Mouse (Mus musculus): ENCODE measurements at regions not wholly inside any gene's neighbourhood (a gene's known extent, or its start where the extent isn't known, plus 50 kb on each side); places are given as distances from the start of the nearest gene placed in this dataset.

DNA sequence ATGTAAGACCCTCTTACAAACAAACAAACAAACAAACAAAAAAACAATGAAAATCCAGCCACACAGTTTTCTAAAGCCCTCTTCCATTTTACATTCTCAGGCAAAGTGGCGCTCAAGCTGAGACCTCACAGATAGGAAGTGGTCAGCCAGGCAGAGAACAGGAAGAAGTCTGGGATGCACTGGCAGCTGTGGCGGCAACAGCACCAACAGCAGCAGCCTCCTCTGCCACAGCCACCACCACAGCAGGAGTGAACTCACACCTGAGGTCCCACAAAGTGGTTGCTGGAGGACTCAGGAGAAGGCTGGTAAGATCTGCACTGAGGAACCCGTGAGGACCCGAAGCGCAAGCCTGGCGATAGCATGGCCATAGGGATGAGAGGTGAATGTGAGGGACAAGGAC lies 156.3 kb downstream of the Grm4 start:
- no peak for DNase-seq (ENCODE audit: low spot score in 2 of 2)

DNA sequence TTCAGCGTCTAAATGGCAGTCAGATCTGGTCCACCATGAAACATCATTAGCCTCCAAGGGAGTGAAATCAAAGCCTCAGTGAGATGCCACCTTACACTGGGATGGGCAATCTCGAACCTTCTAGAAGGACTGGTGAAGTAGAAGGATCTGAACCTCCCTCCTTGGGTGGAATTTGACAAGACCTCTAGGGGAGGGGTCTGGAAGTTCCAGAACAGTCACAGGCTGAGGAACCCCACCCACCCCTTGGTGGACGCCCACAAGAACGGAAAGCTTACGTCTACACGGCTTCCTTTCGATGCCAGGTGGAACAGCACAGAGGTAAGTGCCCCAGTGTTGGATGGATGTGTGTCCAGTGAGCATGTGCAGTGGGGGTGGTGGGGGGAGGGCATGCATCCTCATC lies 156.9 kb downstream of the Grm4 start:
- no peak for DNase-seq (ENCODE audit: low spot score in 2 of 2)

DNA sequence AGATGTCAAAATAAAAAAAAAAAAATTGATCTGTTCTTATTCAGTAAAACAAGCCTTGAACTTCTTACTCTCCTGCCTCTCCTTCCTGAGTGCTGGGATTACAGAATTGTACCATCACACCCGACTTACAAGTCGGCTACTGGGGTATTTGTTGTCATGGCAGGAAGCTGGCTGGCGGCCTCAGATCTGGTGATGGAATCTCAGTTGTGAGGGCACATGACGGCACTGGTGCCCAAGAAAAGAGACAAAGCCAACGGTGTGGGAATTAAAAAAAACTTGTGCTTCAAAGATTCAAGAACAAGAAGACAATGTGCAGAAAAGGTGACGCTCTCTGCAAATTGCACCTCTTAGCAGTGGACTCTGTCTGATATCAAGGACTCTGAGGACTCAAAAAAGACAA lies 157.3 kb downstream of the Grm4 start:
- DNase-seq (ENCODE audit: low spot score in 2 of 2): no peak

DNA sequence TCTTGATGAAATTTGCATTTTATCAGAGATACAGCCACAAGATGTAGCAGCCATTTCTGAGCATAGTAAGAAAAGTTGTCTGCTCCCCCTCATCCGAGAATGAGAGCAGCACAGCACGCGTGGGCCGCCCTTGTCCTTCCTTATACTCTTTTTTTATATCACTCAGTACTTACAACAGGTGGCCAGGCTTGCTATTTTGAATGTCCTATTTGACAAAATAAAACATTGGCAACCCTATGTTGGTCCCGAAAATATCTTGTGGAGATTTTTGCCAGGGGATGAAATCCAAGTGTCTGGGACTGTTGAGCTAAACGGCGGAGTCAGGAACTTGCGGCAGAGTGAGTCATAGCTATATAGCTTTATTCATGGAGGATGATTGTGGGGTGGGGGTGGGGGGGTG lies 158.0 kb upstream of the Lemd2 start:
- no peak for DNase-seq (ENCODE audit: low spot score in 2 of 2)

DNA sequence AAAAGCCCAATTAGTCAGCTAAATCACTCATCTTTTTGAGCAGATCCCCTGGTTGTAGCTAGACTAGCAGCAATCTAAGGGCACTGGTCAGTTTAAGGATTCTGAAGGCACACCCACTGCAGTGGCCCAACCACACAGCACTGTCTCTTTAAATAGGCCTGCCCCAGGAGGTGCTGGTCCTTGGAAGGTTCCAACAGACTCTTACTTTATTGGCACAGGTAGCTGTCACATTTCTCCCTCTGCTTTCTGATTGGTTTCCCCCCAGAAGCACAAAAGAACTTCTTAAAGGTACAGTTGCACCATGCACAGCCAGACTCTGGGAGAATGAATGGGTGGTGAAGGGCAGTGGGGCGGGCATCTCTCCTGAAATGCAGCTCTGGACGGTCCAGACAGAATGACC lies 157.1 kb upstream of the Lemd2 start:
- no peak for DNase-seq (ENCODE audit: low spot score in 2 of 2)

DNA sequence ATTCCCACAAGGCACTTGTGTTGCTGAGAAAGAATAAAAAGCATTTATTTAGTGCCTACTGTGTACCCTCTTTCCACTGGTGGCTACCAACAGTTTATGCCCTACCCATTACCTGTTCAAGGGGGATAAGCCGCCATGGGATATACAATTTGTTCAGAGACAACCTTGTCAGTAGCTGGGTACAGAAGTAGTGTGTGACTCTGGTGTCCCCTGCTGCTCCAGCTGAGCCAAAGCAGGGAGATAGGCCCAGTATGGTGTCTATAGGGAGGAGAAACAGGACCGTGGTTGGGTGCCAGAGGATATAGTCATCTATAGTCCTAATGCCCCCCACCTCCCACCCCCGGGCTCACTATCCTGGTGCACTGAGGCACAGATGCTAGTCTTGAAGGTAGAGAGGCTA lies 152.6 kb upstream of the Lemd2 start:
- no peak for DNase-seq (ENCODE audit: low spot score in 2 of 2)

DNA sequence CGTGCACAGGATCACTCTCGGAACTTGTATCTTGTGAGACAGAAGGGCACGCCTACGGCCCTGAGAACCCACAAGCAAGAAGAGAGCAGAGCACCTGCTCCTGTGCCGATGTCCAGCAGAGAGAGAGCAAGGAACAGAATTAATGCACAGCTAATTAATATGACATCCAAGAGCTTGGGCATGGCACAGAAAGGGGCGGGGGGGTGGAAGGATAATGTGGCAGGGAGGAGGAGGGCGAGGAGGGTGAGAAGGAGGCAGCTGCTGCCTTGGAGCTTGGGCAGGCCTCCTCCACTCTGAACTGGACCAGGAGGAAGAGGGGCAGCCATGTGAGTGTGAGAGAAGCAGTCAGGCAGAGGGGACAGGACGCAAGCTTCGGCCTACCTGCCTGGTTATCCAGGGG lies 151.4 kb upstream of the Lemd2 start:
- DNase-seq (ENCODE audit: low spot score in 2 of 2): no peak

DNA sequence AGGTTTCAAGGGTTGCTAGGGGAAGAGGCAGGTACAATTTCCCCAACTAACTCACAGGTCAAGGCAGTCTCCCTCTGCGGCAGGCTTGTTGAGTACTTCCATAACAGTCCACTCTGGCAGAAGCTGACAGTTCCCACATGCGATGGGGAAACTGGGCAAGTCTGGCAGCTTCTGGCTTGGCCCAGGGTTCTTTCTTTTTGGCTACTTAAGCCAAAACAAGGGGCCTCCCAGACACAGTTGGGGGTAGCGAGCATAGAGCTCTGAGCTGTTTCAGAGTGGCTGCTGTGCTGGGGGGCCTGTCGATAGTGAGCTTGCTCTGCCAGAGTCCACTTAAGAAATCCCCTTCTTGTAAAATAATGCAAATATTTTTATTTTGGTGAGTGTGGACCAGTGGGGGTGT lies 150.8 kb upstream of the Lemd2 start:
- no peak for DNase-seq (ENCODE audit: low spot score in 2 of 2)

DNA sequence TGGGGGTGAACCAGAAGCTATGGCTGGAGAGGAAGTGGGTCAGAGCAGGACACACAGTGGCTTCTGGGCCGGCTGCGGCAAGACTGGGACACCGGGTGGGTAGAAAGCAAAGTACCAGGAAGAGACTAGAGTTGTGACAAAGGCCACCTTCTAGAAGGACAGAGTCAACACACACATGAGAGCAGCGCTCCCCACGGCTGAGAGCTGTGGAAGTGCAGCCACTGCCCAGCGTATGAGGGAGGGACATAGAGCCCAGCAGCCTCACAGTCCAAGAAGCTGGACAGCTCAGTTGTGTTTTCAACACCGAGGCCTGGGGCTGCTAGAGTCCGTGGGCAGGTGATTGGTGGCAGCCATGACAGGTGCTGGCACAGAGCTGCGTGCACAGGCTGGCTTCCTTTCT lies 145.6 kb upstream of the Lemd2 start:
- no peak for DNase-seq (ENCODE audit: low spot score in 2 of 2)

DNA sequence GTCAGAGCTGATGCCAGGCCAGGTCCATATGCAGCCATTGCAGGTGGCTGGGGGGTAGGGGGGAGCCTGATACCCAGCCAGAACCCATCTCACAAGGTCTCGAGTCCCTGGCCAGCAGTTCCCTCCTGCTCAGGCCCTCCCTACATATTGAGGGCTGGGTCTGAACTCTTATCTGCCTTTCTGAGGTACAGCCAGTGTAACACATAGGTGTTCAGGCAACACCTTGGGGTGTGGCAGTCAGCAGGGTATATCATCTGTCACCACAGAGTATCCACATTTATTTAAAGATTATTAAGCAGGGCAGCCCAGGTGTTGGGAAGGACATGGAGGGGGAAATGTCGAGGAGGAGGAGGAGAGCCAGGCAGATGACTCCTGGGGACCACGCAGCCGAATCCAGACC lies 145.2 kb upstream of the Lemd2 start:
- no peak for DNase-seq (ENCODE audit: low spot score in 2 of 2)

DNA sequence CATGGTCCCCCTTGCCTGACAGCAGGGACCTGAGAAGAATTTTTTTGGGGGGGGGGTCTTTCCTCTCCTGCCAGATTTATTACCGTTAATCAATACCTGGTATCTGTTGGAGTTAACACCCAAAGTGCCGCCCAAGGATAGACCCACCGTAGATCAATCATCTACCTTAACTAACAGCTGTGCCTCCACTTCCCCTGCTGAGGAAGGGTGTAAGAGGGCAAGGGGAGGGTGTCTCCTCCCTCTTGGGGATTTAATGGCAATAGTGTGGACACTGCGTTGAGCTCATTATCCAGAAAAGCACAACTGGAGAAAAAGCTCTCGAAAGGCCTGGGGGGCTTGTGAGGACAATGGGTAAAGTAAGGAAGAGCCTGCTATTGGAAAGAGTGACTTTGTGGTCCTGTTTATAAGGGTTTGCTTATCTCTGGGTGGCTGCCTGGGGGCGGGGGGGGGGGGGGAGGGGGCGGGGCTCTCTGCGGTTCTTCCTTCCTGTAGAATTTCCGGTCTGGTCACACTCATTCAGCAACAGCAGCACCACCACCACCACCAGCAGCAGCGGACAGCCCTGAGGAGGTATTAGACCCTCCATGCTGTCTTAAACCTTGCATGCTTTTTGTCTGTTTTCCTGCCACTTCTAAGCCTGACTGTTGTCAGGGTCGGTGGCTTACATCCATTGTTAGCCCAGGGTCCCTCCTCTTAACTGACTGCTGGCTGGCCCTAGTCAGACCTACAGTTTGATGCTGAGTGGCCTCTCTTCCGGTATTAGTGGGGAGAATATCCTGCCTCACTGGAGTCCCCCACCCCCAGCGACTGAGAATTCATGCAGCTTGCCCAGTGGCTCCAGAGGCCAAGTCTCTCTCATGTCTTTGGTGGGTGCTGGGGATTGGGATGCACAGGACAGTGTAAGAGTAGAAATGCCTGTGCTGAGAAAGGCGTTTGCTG lies 138.0 kb upstream of the Lemd2 start:
- peak; percentile 43 to 72 for DNase-seq (ENCODE audit: low spot score in 2 of 2)

DNA sequence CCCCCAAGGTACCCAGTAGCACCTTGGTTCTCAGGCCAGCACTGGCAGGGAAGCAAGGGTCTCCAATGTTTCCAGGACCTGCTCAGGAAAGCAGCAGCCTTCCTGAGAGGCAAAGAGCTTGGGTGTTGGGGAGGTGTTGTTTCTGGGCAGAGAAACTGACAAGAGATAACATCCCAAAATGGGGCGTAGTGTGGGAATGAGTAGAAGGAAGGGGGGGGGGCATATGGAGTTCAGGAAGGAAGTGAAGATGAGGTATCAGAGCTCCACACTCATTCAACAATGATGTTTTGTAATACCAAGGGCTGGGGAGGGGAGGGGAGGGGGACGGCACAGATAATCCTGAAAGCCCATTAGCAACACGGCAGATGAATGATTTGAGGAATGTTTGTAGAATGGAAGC lies 135.6 kb upstream of the Lemd2 start:
- no peak for DNase-seq (ENCODE audit: low spot score in 2 of 2)

DNA sequence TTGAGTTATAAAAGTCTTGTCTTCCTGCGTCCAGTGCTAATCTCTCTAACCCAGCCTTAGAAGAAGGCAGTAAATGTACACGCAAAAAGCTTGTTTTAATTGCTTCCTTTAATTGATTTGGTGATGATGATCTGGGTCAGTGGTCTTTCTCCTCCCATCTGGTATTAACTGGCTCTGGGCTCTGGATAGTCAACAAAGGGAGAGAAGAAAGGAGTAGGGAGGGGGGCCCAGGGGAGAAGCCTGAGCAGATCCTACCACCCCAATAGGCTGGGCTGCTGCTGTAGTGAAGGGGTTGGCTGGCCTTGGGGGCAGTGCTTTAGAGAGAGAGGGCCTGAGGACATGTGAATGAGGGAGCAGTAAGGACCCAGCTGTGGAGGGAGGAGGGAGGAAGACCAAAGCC lies 135.0 kb upstream of the Lemd2 start:
- DNase-seq (ENCODE audit: low spot score in 2 of 2): no peak

DNA sequence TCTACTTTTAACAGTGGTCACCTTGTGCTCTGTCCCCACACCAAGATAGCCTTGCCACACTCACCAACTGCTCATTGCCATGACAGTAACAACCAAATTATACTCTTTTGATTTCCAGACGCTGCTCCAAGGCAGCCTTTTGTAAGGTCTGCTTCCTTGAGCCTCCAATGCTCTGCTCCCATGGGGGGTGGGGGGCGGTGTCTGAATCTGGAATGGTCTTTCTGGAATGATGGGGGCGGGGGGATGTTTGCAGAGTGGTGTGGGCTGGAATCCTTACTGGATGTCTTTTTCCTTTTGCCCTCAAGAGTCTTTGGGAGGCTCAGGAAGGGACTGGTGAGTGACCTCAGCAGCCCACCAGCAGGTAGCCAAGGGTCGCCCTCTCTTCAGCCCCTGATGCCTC lies 131.4 kb upstream of the Lemd2 start:
- DNase-seq (ENCODE audit: low spot score in 2 of 2): no peak

DNA sequence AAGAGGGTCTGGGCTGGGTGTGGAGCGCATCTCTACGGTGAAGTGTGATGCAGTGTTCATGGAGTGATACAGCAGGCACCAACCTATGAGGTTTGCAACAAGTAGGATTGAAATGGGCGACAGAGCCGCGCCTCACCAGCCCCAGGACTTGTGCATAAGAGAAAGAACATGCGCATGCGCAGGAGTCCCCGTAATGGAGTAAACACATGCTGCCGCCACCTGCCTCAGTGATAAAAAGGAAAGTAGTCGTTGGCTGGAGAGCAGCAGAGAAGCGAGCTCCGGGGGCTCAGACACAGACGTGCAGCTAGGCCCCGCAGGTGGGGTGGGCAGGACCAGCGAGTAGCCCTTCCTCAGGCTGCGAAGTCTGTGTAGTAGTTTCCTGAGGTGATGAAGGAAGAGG lies 129.3 kb upstream of the Lemd2 start:
- peak in 1 of 2 experiments; percentile 70 for DNase-seq (ENCODE audit: low spot score in 2 of 2)

DNA sequence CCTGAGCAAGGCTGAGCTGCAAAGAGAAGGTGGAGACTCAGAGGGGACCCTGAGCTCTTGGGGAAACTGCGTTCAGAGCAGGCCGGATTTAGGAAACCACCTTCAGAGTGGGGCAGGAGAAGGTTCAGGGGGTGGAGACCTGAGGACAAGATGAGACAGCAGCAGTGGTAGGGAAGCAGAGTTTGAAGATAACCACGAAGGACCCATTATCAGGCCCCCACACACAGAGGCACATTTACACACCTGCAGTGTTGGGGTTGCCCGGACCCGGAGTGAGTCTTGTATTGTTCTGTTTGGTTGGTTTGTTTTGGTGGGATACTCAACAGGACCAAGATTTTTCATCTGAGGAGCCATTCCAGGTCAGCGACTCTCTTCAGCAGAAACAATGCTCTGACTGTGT lies 128.9 kb upstream of the Lemd2 start:
- DNase-seq (ENCODE audit: low spot score in 2 of 2): no peak

DNA sequence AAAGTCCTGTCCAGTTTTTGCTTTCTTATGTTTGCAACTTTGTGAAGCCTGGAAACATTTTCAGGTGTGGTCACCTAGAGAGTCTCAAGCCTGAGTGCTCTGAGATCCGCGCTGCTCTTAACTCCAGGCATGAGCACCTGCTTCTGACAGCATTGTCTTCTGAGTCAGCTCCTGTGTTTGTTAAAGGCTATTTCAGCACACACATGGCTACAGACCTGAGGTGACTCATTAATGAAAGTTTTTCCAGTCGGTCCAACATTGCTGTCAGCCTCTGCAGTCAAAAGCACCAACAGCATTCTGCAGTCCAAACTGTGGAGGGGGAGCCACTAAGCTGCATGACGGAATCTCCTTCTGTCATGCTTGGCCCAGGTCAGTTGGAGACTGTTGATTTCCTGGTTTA lies 127.8 kb upstream of the Lemd2 start:
- DNase-seq (ENCODE audit: low spot score in 2 of 2): no peak

DNA sequence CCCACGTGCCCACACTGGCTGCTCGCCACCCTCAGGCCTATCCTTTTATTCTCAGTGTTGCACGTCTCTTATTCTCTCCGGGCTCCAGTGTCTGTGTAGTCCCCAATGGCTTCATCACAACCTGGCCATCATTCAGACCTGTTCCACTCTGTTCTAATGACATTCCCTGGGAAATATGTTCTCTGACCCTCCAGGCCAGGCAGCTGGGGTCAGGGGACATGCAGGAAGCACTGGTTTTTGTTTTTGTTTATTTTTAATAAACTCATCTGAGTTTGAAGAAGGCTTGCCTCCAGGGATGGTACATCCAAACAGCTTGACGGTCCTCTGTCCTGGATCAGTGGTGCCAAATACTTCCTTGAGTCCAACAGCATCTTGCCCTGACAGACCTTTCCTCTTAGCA lies 127.4 kb upstream of the Lemd2 start:
- DNase-seq (ENCODE audit: low spot score in 2 of 2): no peak

DNA sequence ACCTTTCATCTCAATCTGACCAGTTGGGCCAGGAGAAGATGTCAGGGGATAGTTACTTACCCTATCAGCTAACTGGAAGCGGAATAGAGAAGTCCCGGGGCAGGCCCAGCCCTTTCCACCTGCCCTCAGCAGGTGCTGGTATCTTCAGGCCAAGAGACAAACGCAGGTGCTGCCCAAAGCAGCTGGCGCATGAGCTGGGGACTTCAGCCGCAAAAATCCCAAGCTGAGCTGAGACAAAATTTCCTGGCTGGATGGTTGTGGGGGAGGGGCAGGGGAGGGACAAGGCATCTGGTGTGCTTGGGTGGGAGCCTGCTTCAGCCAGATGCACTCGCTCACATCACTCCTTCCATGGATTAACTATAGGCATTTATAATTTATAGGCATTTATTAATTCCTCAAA lies 125.5 kb upstream of the Lemd2 start:
- no peak for DNase-seq (ENCODE audit: low spot score in 2 of 2)

DNA sequence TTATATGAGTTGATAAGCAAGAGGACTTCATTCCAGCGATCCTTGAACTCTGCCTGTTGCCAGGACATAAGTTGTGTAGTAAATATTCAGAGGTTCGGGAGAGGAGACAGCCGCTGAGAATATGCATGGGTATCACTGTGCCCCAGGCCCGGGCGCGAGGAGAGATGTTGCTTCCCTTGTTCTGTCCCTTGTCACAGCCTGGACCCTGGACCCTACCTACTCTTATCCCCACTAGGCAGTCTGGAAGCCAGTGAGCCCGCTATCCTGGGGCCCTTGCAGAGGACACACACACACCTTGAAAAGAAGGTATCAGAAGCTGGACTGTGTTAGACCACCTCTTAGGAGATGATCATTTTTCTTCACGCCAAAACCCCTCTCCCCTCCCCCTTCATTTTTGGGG lies 124.9 kb upstream of the Lemd2 start:
- DNase-seq (ENCODE audit: low spot score in 2 of 2): no peak

DNA sequence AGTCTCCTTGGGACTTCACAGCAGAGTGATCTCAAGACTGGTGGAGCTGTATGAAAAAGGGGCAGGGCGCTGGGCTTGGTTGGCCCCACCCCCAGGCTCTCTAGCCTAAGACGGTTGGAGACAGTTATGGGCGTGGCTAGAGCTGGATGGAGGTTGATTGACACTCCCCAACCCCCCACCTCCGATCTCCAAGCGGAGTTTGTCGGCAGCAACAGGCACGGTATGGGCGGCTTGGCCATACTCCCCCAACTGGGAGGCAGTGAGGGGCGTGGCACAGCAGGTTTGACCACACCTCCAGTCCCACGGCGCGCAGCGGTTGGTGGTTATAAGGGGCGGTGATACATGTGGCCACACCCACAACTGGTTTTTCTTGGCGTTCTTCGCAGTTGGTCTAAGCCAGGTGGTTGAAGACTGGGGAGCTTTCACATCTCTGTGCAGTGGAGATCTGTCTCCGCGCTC lies 120.8 kb upstream of the Lemd2 start:
- peak; percentile 92 to 93 for DNase-seq (ENCODE audit: low spot score in 2 of 2)

DNA sequence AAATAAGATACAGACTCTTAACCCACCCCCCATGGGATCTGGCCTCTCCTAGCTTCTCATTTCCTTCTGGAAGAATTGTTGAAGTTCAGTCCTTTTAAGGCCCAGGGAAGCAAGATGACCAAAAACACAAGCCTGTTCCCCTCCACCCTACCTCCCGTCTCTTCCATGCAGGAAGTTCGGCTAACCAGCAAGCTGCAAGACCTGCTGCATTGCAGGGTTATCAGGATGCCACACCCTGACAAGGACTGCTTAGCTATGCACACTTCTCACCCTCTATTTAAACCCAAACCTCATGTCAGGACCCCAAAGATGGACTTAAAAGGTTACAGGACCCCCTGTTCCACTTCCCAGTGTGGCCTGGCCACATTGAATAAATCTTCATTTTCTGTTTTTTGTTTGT lies 119.2 kb upstream of the Lemd2 start:
- no peak for DNase-seq (ENCODE audit: low spot score in 2 of 2)

DNA sequence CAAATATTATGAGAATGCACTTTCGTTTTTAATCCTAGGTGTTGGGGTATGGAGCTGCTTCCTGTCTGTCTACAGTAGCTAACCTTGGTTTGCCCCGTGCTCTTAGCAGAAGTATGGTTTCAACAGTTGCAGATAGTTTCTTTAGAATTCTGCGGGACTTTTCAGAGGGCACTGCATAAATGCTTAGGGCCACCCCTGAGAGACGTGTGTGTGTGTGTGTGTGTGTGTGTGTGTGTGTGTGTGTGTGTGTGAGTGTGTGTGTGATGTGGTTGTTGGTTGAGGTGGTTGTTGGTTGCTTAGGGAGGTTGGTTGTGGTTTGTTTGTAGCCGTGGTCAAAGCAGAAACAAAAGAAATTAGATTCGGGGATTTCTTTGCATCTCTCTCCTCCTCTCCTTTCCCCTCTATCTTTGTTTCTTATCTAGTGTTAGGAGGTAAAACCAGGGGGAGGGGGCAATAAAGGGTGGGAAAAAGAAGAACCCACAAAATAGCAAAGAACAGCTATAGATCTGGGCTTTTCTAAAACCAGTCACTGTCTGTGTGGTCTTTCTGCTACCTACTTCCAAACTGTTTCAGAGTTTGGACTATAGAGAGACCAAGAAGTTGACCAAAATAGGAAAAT lies 118.7 kb upstream of the Lemd2 start:
- no peak for DNase-seq (ENCODE audit: low spot score in 2 of 2)
